Mouse (Mus musculus) midbrain, embryonic 16.5 days (tissue): Measurements from ENCODE around the gene Vps11. TPM values are rescaled to one million over a fixed set of nuclear protein-coding genes. Genes with fewer than 3 reads are reported as not detected.
"Not testable (repeated sequence)": the region's sequence is repeated elsewhere in the genome, so short reads cannot be mapped to it uniquely, and the experiment has no call there.

Source experiments
- ATAC-seq: fragments of 200-750 bp; cut with Nextera tagmentation; 2 replicates; pipeline ENCODE4 v1.8.0; 2017; ENCODE audit warnings: moderate TSS enrichment
- H3K27ac ChIP-seq: fragments of 300-500 bp; sonication (generic); 2 replicates; pipeline ENCODE4 v1.5.1; 2014; ENCODE audit warnings: mild to moderate bottlenecking, low read length, mixed read lengths
- H3K27me3 ChIP-seq: fragments of 300-500 bp; sonication (generic); 2 replicates; pipeline ENCODE4 v1.6.1; 2014; ENCODE audit warnings: low read depth, low read length, mixed read lengths; ENCODE audit not compliant: control insufficient read depth, insufficient read depth
- H3K36me3 ChIP-seq: fragments of 300-500 bp; sonication (generic); 2 replicates; pipeline ENCODE4 v1.6.1; 2014; ENCODE audit warnings: mild to moderate bottlenecking, low read length, moderate library complexity, mixed read lengths; ENCODE audit not compliant: control insufficient read depth, insufficient read depth
- H3K4me1 ChIP-seq: fragments of 300-500 bp; sonication (generic); 2 replicates; pipeline ENCODE4 v1.6.1; 2014; ENCODE audit warnings: mild to moderate bottlenecking, low read length, mixed read lengths; ENCODE audit not compliant: control insufficient read depth, insufficient read depth
- H3K4me2 ChIP-seq: fragments of 300-500 bp; sonication (generic); 2 replicates; pipeline ENCODE4 v1.6.1; 2014; ENCODE audit warnings: mild to moderate bottlenecking, low read length, mixed read lengths
- H3K4me3 ChIP-seq: fragments of 300-500 bp; sonication (generic); 2 replicates; pipeline ENCODE4 v1.5.1; 2014; ENCODE audit warnings: low read depth, mild to moderate bottlenecking, low read length, moderate library complexity, mixed read lengths
- H3K9ac ChIP-seq: fragments of 300-500 bp; sonication (generic); 2 replicates; pipeline ENCODE4 v1.6.1; 2014; ENCODE audit warnings: low read depth, low read length, mixed read lengths
- H3K9me3 ChIP-seq: fragments of 300-500 bp; sonication (generic); replicated peaks from 2 replicates; pipeline ENCODE4 v1.6.1; 2014; ENCODE audit warnings: mild to moderate bottlenecking, low read length, mixed read lengths; ENCODE audit not compliant: control insufficient read depth, poor library complexity, severe bottlenecking
- WGBS: fragments of 180-500 bp; shearing (Covaris S2); extraction: QIAGEN DNeasy Blood & Tissue Kit; methylation state at CpG from one replicate; pipeline ENCODE4 v1.1.7; 2014; 5-methylcytosine and 5-hydroxymethylcytosine counted together
- polyA plus RNA-seq: library from polyadenylated mRNA; unstranded; fragments of >200 nt; fragmentation: Nextera tagmentation; extraction: Ambion mirVana; gene quantifications from 2 replicates; pipeline ENCODE4 v1.2.1, GENCODE M21; 2015

Gene Vps11
- polyA plus RNA-seq, 1 experiment from 2014 or later = 45.6 TPM

DNA sequence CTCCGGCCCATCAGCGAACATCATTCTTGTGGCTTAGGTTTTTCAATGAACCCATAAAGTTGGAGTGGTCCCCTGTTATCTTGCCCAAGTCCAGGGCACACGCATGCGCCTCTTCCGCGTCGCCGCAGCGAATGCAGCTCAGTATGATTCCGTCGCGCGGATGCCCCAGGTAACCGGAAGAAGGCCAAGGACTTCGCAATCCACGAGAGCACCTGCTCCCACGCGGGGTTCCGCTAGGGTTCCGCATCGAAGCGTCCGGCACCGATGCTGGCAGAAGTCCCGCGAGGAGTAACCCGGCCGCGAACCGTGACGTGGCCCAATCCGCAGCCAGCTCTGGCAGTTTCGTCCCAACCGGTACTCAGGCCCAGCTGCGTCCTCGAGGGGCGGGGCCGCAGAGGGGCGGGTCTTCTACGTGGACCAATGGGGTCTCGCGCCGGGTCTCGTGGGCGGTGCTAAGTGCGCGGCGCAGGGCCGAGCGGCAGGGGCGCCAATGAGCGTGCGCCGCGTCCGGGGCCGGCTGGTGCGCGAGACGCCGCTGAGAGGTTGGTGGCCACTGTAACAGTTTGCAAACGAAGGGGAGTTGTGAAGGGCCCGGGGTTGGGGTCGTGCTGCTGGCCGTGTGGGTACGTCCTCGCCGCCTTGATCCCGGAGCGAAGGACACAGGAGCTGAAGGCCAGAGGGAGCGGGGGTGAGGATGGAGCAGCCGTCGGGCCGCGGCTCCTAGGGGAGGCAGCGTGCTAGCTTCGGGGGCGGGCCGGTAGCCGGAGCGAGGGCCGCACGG is 17.8 kb upstream of the Vps11 start, which contains the start of gene Hyou1:
TSS of gene Hyou1 (plus strand) at position 437 of the 781 bp plus-strand sequence.
- peak within 1 kb of the TSS; percentile 97 for H3K4me2 ChIP-seq
- under 1% methylated on average over 83 of the region's 83 CpGs for WGBS
- H3K4me1 ChIP-seq = peaks cover 17% of the 10 kb centered on the region
- H3K27ac ChIP-seq = peak within 1 kb of the TSS; percentile 90
- H3K4me3 ChIP-seq = peak within 1 kb of the TSS; percentile 96
- H3K9me3 ChIP-seq = no peaks in the 10 kb centered on the region
- peak within 1 kb of the TSS; percentile 96 for H3K9ac ChIP-seq
- H3K36me3 ChIP-seq = peaks cover 15% of the 10 kb centered on the region
- H3K27me3 ChIP-seq = no peaks in the 10 kb centered on the region
- ATAC-seq = peak; percentile 98

DNA sequence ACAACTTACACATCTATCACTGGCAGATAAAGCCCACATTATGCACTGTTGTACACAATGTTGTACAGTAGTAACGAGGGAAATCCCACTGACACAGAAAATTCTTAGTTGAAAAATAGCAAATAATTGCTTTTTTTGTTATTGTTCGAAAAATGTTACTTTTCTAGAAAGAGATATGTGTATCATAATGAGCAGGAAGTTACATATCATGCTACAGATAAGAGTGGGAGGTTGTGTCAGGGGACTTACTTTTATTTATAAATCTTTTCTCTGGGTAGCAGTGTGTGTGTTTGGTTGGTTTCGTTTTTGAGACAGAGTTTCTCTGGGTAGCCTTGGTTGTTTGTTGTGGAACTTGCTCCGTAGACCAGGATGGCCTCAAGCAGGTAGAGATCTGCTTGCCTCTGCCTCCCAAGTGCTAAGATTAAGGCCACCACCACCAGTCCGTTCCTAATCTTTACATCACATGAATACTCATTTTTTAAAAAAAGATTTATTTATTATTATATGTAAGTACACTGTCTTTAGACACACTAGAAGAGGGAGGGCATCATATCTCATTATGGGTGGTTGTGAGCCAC is 16.8 kb upstream of the Vps11 start:
- H3K27ac ChIP-seq = no peak overlapping the region
- peaks cover 17% of the 10 kb centered on the region for H3K4me1 ChIP-seq
- H3K9me3 ChIP-seq = no peaks in the 10 kb centered on the region
- peak overlapping the region; percentile 96 for H3K4me3 ChIP-seq
- peaks cover 7% of the 10 kb centered on the region; the same call in 1 of the 2 replicates for H3K36me3 ChIP-seq
- peak overlapping the region; percentile 71 for H3K4me2 ChIP-seq
- H3K27me3 ChIP-seq = no peaks in the 10 kb centered on the region
- WGBS = 93% methylated on average over 5 of the region's 5 CpGs
- no peak for ATAC-seq
- peak overlapping the region; percentile 96 for H3K9ac ChIP-seq

DNA sequence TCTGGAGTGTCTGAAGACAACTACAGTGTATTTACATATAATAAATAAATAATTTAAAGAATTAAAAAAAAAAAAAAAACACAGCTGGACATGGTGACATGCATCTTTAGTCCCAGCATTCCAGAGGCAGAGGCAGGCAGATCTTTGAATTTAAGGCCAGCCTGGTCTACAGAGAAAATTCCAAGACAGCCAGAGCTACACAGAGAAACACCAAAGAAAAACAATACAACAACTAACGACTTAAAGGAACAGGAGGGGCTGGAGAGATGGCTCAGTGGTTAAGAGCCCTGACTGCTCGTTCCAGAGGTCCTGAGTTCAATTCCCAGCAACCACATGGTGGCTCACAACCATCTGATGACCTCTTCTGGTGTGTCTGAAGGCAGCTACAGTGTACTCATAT is 15.9 kb upstream of the Vps11 start:
- H3K9ac ChIP-seq, H3K27ac ChIP-seq, H3K4me3 ChIP-seq, ATAC-seq, H3K27me3 ChIP-seq, H3K4me2 ChIP-seq, H3K36me3 ChIP-seq, H3K9me3 ChIP-seq: not testable (repeated sequence)
- peaks cover 17% of the 10 kb centered on the region for H3K4me1 ChIP-seq
- WGBS = 87% methylated on average over 2 of the region's 2 CpGs

DNA sequence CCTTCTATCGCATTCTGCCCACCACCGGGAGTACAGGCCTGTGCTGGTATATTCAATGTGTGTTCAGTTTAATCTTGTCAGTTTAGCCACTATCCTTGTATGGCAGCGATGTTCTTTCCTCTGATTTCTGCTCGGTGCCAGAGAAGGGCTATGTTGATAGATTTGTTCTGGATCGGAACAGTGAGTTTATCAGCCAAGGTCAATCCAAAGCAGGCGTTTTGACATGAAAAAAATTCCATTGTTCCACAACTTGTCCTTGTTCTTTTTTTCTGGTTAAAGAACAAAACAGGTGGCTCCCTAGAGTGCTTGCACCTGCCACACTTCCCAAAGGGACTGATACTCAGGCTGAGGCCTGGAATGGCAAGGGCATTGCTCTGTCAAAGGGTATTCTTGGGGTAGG is 14.7 kb upstream of the Vps11 start:
- Histone ChIP-seq H3K9me3 (no peaks in the 10 kb centered on the region), H3K36me3 (no peaks in the 10 kb centered on the region), H3K27ac (no peak overlapping the region), H3K4me3 (no peak overlapping the region), H3K27me3 (no peaks in the 10 kb centered on the region), H3K4me1 (peaks cover 17% of the 10 kb centered on the region), H3K4me2 (no peak overlapping the region), H3K9ac (no peak overlapping the region)
- no peak for ATAC-seq
- WGBS = 91% methylated on average over 6 of the region's 6 CpGs

DNA sequence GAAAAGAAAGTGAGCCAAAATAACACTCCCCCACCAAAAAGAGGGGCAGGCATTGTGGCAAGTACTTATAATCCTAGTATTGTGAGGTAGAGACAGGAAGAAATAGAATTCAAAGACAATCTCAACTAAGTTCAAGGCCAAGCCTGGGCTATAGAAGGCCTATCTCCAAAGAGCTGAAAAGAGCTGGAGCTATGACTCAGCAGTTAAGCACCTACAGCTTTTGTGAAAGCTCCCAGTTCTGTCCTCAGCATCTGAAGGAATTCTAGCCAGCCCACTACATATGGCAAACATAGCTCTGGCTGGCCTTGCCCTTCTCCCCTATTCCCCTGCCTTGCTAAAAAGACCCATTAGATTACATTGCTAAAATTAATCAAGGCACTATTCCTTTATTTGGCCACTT is 11.9 kb upstream of the Vps11 start:
- ATAC-seq = no peak
- no peaks in the 10 kb centered on the region for H3K9me3 ChIP-seq
- no peak overlapping the region for H3K4me2 ChIP-seq
- no peaks in the 10 kb centered on the region for H3K36me3 ChIP-seq
- H3K4me3 ChIP-seq = no peak overlapping the region
- no peak overlapping the region for H3K9ac ChIP-seq
- H3K4me1 ChIP-seq = peaks cover 3% of the 10 kb centered on the region
- no peak overlapping the region for H3K27ac ChIP-seq
- H3K27me3 ChIP-seq = no peaks in the 10 kb centered on the region

DNA sequence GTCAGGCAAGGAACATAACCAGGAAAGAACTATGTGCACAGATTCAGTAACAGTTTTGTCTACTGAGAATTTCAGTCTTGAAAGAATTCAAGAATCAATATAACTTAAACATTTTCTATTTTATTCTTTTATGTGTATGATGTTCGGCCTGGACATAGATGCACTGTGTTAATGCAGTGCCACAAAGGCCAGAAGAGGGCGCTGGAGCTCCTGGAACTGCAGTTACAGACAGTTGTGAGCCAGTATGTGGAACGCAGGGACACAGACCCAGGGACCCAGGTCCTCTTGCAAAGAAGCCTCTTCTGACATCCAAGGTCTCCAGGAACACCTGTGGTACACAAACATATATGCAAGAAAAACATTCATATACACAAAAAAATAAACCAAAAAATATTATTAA is 3.0 kb upstream of the Vps11 start:
- no peak for ATAC-seq
- H3K4me1 ChIP-seq = peaks cover 8% of the 10 kb centered on the region
- no peak overlapping the region for H3K4me3 ChIP-seq
- WGBS = 62% methylated on average over 3 of the region's 3 CpGs
- no peaks in the 10 kb centered on the region for H3K27me3 ChIP-seq
- H3K9ac ChIP-seq = no peak overlapping the region
- H3K36me3 ChIP-seq = no peaks in the 10 kb centered on the region
- no peak overlapping the region for H3K4me2 ChIP-seq
- H3K9me3 ChIP-seq = no peaks in the 10 kb centered on the region
- no peak overlapping the region for H3K27ac ChIP-seq

DNA sequence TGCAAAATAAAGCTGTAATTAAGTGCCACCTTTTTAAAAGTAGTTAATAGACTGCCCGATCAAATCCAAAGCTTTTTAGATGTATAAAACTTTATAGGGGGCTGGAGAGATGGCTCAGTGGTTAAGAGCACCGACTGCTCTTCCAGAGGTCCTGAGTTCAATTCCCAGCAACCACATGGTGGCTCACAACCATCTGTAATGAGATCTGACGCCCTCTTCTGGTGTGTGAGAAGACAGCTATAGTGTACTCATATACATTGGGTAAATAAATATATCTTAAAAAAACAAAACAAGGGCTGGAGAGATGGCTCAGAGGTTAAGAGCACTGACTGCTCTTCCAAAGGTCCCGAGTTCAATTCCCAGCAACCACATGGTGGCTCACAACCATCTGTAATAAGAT is 461 bp upstream of the Vps11 start:
- not testable (repeated sequence) for H3K36me3 ChIP-seq, H3K9me3 ChIP-seq, H3K27me3 ChIP-seq, H3K4me1 ChIP-seq
- Histone ChIP-seq H3K27ac (peak overlapping the region; percentile 83), H3K4me2 (peak overlapping the region; percentile 96), H3K4me3 (peak overlapping the region; percentile 94), H3K9ac (peak overlapping the region; percentile 93)
- ATAC-seq = peak; percentile 72; the same call in 1 of the 2 replicates
- WGBS = 44% methylated on average over 4 of the region's 4 CpGs

DNA sequence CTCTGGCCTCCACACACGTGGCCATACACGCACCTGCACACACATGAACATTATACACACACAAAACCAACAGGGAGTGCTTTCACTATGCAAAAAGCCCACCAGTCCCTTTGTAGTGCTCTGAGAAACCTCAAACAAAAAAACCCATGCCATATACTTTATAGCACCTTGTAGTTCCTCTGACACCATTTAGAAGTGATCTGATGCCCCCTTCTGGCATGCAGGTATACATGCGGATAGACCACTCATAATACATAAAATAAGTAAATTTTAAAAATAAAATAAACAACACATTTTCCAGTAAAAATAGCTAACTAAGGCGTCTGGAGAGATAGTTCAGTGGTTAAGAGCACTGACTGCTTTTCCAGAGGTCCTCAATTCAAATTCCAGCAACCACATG is 4.3 kb downstream of the Vps11 start:
- H3K27ac ChIP-seq = no peak overlapping the region
- WGBS = 81% methylated on average over 4 of the region's 4 CpGs
- H3K27me3 ChIP-seq = no peaks in the 10 kb centered on the region
- H3K4me1 ChIP-seq = peaks cover 8% of the 10 kb centered on the region
- no peak overlapping the region for H3K4me2 ChIP-seq
- peaks cover 51% of the 10 kb centered on the region for H3K36me3 ChIP-seq
- no peak overlapping the region for H3K9ac ChIP-seq
- no peaks in the 10 kb centered on the region for H3K9me3 ChIP-seq
- no peak for ATAC-seq
- no peak overlapping the region for H3K4me3 ChIP-seq

DNA sequence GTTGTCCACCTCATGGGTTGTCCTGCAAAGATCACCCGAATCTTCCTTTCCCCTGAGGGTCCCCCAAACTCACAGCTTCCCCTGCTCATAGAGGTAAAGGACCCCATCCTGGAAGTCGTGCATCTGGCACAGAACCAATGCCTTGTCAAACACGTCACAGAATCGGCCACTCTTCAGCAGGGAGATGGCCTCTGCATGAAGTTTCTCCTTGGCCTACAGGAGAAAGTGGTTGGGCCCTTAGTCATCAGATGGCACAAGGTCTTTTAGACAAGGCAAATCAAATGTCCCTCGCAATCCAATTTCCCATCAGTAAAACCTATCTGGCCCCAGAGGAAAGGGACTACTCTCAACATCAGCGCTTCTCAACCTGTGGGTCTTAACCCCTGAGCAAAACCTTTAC is 8.3 kb downstream of the Vps11 start:
- Histone ChIP-seq H3K4me2 (no peak overlapping the region), H3K9ac (no peak overlapping the region), H3K4me1 (no peaks in the 10 kb centered on the region), H3K27ac (no peak overlapping the region), H3K9me3 (no peaks in the 10 kb centered on the region), H3K4me3 (no peak overlapping the region), H3K27me3 (no peaks in the 10 kb centered on the region), H3K36me3 (peaks cover 68% of the 10 kb centered on the region)
- 97% methylated on average over 6 of the region's 6 CpGs for WGBS
- ATAC-seq = no peak
